Mouse (Mus musculus): Measurements from ENCODE around the gene Tmem203. TPM values are rescaled to one million over a fixed set of nuclear protein-coding genes. Genes with fewer than 3 reads are reported as not detected.
A peak's percentile ranks its signal among the peaks of the same experiment; 100 is the strongest.

Gene Tmem203
- polyA plus RNA-seq, 1 experiment from 2014 or later, result 13.6 TPM

- no peak for DNase-seq (ENCODE audit: low spot score)
- peaks cover 5% of the 10 kb centered on the region; the same call in 1 of the 2 replicates for H3K4me1 ChIP-seq (replicated peaks; ENCODE audit: control insufficient read depth, insufficient read depth, low read length)
- no peak overlapping the region for H3K9ac ChIP-seq (ENCODE audit: low read length)
- H3K36me3 ChIP-seq (ENCODE audit: control insufficient read depth, insufficient read depth, low read length), result no peaks in the 10 kb centered on the region
- no peaks in the 10 kb centered on the region for H3K27me3 ChIP-seq (ENCODE audit: control insufficient read depth, insufficient read depth, low read length)
- WGBS, result 79% methylated on average over 5 of the region's 5 CpGs
- H3K27ac ChIP-seq (ENCODE audit: low read depth, low read length), result no peak overlapping the region
- no peak overlapping the region for H3K4me3 ChIP-seq (ENCODE audit: low read depth, low read length)
- no peak for ATAC-seq (replicated peaks; ENCODE audit: low FRiP score)
- no peaks in the 10 kb centered on the region for H3K9me3 ChIP-seq (ENCODE audit: control insufficient read depth, low read length)
- H3K4me2 ChIP-seq (ENCODE audit: low read depth, low read length, severe bottlenecking), result no peak overlapping the region
Measured at GRCm38 (mm10) chr2:25221331-25221772, 33.9 kb upstream of the Tmem203 start.

- H3K27me3 ChIP-seq (ENCODE audit: control insufficient read depth, insufficient read depth, low read length), result no peaks in the 10 kb centered on the region
- H3K4me1 ChIP-seq (replicated peaks; ENCODE audit: control insufficient read depth, insufficient read depth, low read length), result peaks cover 5% of the 10 kb centered on the region; the same call in 1 of the 2 replicates
- 1% methylated on average over 52 of the region's 53 CpGs for WGBS
- peak overlapping the region; percentile 89 for H3K27ac ChIP-seq (ENCODE audit: low read depth, low read length)
- ATAC-seq (replicated peaks; ENCODE audit: low FRiP score), result peak; percentile 39
- H3K36me3 ChIP-seq (ENCODE audit: control insufficient read depth, insufficient read depth, low read length), result no peaks in the 10 kb centered on the region
- peak overlapping the region; percentile 94 for H3K4me2 ChIP-seq (ENCODE audit: low read depth, low read length, severe bottlenecking)
- H3K4me3 ChIP-seq (ENCODE audit: low read depth, low read length), result peak overlapping the region; percentile 92
- peak; percentile 86 for DNase-seq (ENCODE audit: low spot score)
- H3K9ac ChIP-seq (ENCODE audit: low read length), result peak overlapping the region; percentile 86
- H3K9me3 ChIP-seq (ENCODE audit: control insufficient read depth, low read length), result no peaks in the 10 kb centered on the region
Measured at GRCm38 (mm10) chr2:25223681-25224491, 31.4 kb upstream of the Tmem203 start.

- ATAC-seq (replicated peaks; ENCODE audit: low FRiP score), result no peak
Measured at GRCm38 (mm10) chr2:25224492-25224765, 30.8 kb upstream of the Tmem203 start, which contains the start of gene Tubb4b. Gene Tubb4b (minus strand): TSS chr2:25224702.

GRCm38 (mm10) chr2:25224766-25225752 lies 30.2 kb upstream of the Tmem203 start:
- Histone ChIP-seq H3K4me1 (replicated peaks; ENCODE audit: control insufficient read depth, insufficient read depth, low read length) (peaks cover 5% of the 10 kb centered on the region; the same call in 1 of the 2 replicates), H3K9me3 (ENCODE audit: control insufficient read depth, low read length) (no peaks in the 10 kb centered on the region), H3K9ac (ENCODE audit: low read length) (peak overlapping the region; percentile 70), H3K4me3 (ENCODE audit: low read depth, low read length) (peak overlapping the region; percentile 92), H3K36me3 (ENCODE audit: control insufficient read depth, insufficient read depth, low read length) (no peaks in the 10 kb centered on the region), H3K27ac (ENCODE audit: low read depth, low read length) (peak overlapping the region; percentile 97), H3K4me2 (ENCODE audit: low read depth, low read length, severe bottlenecking) (peak overlapping the region; percentile 51), H3K27me3 (ENCODE audit: control insufficient read depth, insufficient read depth, low read length) (no peaks in the 10 kb centered on the region)
- 2% methylated on average over 41 of the region's 41 CpGs for WGBS
- ATAC-seq (replicated peaks; ENCODE audit: low FRiP score) (peak; percentile 97), DNase-seq (ENCODE audit: low spot score) (peak; percentile 98)

More at GRCm38 (mm10) chr2:25224492-25224765, 30.8 kb upstream of the Tmem203 start, which contains the start of gene Tubb4b:
- H3K4me1 ChIP-seq (replicated peaks; ENCODE audit: control insufficient read depth, insufficient read depth, low read length), result peaks cover 5% of the 10 kb centered on the region; the same call in 1 of the 2 replicates
- peak within 1 kb of the TSS; percentile 92 for H3K4me3 ChIP-seq (ENCODE audit: low read depth, low read length)
- H3K27ac ChIP-seq (ENCODE audit: low read depth, low read length), result peak within 1 kb of the TSS; percentile 97
- H3K4me2 ChIP-seq (ENCODE audit: low read depth, low read length, severe bottlenecking), result peak within 1 kb of the TSS; percentile 94
- H3K9ac ChIP-seq (ENCODE audit: low read length), result peak within 1 kb of the TSS; percentile 86
- WGBS, result 1% methylated on average over 17 of the region's 17 CpGs
- no peaks in the 10 kb centered on the region for H3K36me3 ChIP-seq (ENCODE audit: control insufficient read depth, insufficient read depth, low read length)
- H3K27me3 ChIP-seq (ENCODE audit: control insufficient read depth, insufficient read depth, low read length), result no peaks in the 10 kb centered on the region
- H3K9me3 ChIP-seq (ENCODE audit: control insufficient read depth, low read length), result no peaks in the 10 kb centered on the region
- no peak for DNase-seq (ENCODE audit: low spot score)

- ATAC-seq (replicated peaks; ENCODE audit: low FRiP score) (no peak), DNase-seq (ENCODE audit: low spot score) (no peak)
- Histone ChIP-seq H3K4me1 (replicated peaks; ENCODE audit: control insufficient read depth, insufficient read depth, low read length) (peaks cover 5% of the 10 kb centered on the region; the same call in 1 of the 2 replicates), H3K36me3 (ENCODE audit: control insufficient read depth, insufficient read depth, low read length) (no peaks in the 10 kb centered on the region), H3K27me3 (ENCODE audit: control insufficient read depth, insufficient read depth, low read length) (no peaks in the 10 kb centered on the region), H3K9ac (ENCODE audit: low read length) (no peak overlapping the region), H3K4me3 (ENCODE audit: low read depth, low read length) (no peak overlapping the region), H3K27ac (ENCODE audit: low read depth, low read length) (peak overlapping the region; percentile 97), H3K9me3 (ENCODE audit: control insufficient read depth, low read length) (no peaks in the 10 kb centered on the region), H3K4me2 (ENCODE audit: low read depth, low read length, severe bottlenecking) (peak overlapping the region; percentile 51; the same call in 1 of the 2 replicates)
- 78% methylated on average over 8 of the region's 8 CpGs for WGBS
Measured at GRCm38 (mm10) chr2:25225811-25226379, 29.3 kb upstream of the Tmem203 start.

- no peak overlapping the region for H3K9ac ChIP-seq (ENCODE audit: low read length)
- no peaks in the 10 kb centered on the region for H3K27me3 ChIP-seq (ENCODE audit: control insufficient read depth, insufficient read depth, low read length)
- no peak overlapping the region for H3K4me2 ChIP-seq (ENCODE audit: low read depth, low read length, severe bottlenecking)
- no peaks in the 10 kb centered on the region for H3K36me3 ChIP-seq (ENCODE audit: control insufficient read depth, insufficient read depth, low read length)
- H3K4me3 ChIP-seq (ENCODE audit: low read depth, low read length), result no peak overlapping the region
- H3K4me1 ChIP-seq (replicated peaks; ENCODE audit: control insufficient read depth, insufficient read depth, low read length), result peaks cover 5% of the 10 kb centered on the region; the same call in 1 of the 2 replicates
- no peaks in the 10 kb centered on the region for H3K9me3 ChIP-seq (ENCODE audit: control insufficient read depth, low read length)
- 86% methylated on average over 5 of the region's 5 CpGs for WGBS
- no peak for ATAC-seq (replicated peaks; ENCODE audit: low FRiP score)
- no peak for DNase-seq (ENCODE audit: low spot score)
- H3K27ac ChIP-seq (ENCODE audit: low read depth, low read length), result no peak overlapping the region
Measured at GRCm38 (mm10) chr2:25226864-25227263, 28.4 kb upstream of the Tmem203 start.

GRCm38 (mm10) chr2:25227406-25227805 lies 27.8 kb upstream of the Tmem203 start:
- Histone ChIP-seq H3K4me2 (ENCODE audit: low read depth, low read length, severe bottlenecking) (no peak overlapping the region), H3K27ac (ENCODE audit: low read depth, low read length) (no peak overlapping the region), H3K27me3 (ENCODE audit: control insufficient read depth, insufficient read depth, low read length) (no peaks in the 10 kb centered on the region), H3K9ac (ENCODE audit: low read length) (no peak overlapping the region), H3K36me3 (ENCODE audit: control insufficient read depth, insufficient read depth, low read length) (no peaks in the 10 kb centered on the region), H3K4me1 (replicated peaks; ENCODE audit: control insufficient read depth, insufficient read depth, low read length) (peaks cover 5% of the 10 kb centered on the region; the same call in 1 of the 2 replicates), H3K4me3 (ENCODE audit: low read depth, low read length) (no peak overlapping the region), H3K9me3 (ENCODE audit: control insufficient read depth, low read length) (no peaks in the 10 kb centered on the region)
- no peak for ATAC-seq (replicated peaks; ENCODE audit: low FRiP score)
- WGBS, result 94% methylated on average over 4 of the region's 4 CpGs
- no peak for DNase-seq (ENCODE audit: low spot score)

- peak overlapping the region; percentile 40; the same call in 1 of the 2 replicates for H3K4me2 ChIP-seq (ENCODE audit: low read depth, low read length, severe bottlenecking)
- H3K4me3 ChIP-seq (ENCODE audit: low read depth, low read length), result no peak overlapping the region
- H3K27ac ChIP-seq (ENCODE audit: low read depth, low read length), result no peak overlapping the region
- H3K9me3 ChIP-seq (ENCODE audit: control insufficient read depth, low read length), result no peaks in the 10 kb centered on the region
- no peak; the same call in 1 of the 2 replicates for ATAC-seq (replicated peaks; ENCODE audit: low FRiP score)
- H3K36me3 ChIP-seq (ENCODE audit: control insufficient read depth, insufficient read depth, low read length), result no peaks in the 10 kb centered on the region
- H3K27me3 ChIP-seq (ENCODE audit: control insufficient read depth, insufficient read depth, low read length), result no peaks in the 10 kb centered on the region
- peak; percentile 88 for DNase-seq (ENCODE audit: low spot score)
- 0% methylated on average over 7 of the region's 7 CpGs for WGBS
- H3K4me1 ChIP-seq (replicated peaks; ENCODE audit: control insufficient read depth, insufficient read depth, low read length), result peaks cover 3% of the 10 kb centered on the region; the same call in 1 of the 2 replicates
- no peak overlapping the region for H3K9ac ChIP-seq (ENCODE audit: low read length)
Measured at GRCm38 (mm10) chr2:25228431-25228889, 26.8 kb upstream of the Tmem203 start.
